Mouse (Mus musculus) G1E (cell line): ENCODE results near the gene Il17rd.

Experiments
- CTCF ChIP-seq: IDR thresholded peaks from 2 replicates; pipeline ENCODE4 v1.5.1; 2012; ENCODE audit warnings: low read depth, low read length, inconsistent platforms, mixed read lengths
- GATA1 ChIP-seq: IDR thresholded peaks from 2 replicates; pipeline ENCODE4 v1.6.1; 2012; ENCODE audit warnings: borderline replicate concordance, low read length, inconsistent platforms, mixed read lengths
- POLR2AphosphoS5 ChIP-seq: IDR thresholded peaks from 2 replicates; pipeline ENCODE4 v1.6.1; 2012; ENCODE audit warnings: low read depth, low read length, inconsistent platforms; ENCODE audit not compliant: insufficient replicate concordance
- TAL1 ChIP-seq: conservative IDR thresholded peaks from 2 replicates; pipeline ENCODE4 v1.6.1; 2012; ENCODE audit warnings: low read depth, low read length, inconsistent platforms, mixed read lengths

DNA sequence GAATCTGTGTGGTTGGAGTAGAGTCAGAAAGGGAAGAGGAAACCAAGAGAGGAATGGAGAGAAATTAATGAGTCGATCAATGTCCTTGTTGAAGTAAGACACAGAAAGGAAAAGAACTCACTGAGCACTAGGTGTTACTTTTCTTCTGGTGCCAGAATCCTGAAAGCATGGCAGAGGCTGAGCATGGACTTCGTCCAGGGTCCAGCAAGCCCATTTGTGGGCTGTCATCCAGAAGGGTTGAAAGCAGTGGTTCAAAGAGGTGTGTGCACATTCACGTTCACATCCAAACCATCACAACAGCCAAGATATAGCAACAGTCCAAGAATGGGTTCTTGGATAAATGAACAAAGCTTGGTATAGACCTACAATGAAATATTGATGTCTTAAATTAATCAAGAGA is 91.3 kb downstream of the Il17rd start:
- TF ChIP-seq CTCF (no peak), GATA1 (no peak), POLR2AphosphoS5 (no peak), TAL1 (no peak)
